Mouse (Mus musculus) liver, embryonic 12.5 days (tissue): Measurements from ENCODE around the gene Mutyh. TPM values are rescaled to one million over a fixed set of nuclear protein-coding genes. Genes with fewer than 3 reads are reported as not detected.

Experiments used
- polyA plus RNA-seq: library from polyadenylated mRNA; unstranded; fragments of >200 nt; fragmentation: Nextera tagmentation; extraction: Ambion mirVana; gene quantifications from 2 replicates; pipeline ENCODE4 v1.2.1, GENCODE M21; 2016

Gene Mutyh
- polyA plus RNA-seq, 1 experiment from 2014 or later = 4.8 TPM

Other genes with a start within 250 kb of the Mutyh start
- 1.5 and 1.9 TPM in 2 replicates for gene Ccdc17, start 211.1 kb upstream of the Mutyh start, polyA plus RNA-seq
- gene Nasp, start 179.8 kb upstream of the Mutyh start, polyA plus RNA-seq = 95.8 and 97.3 TPM in 2 replicates
- 281 and 287 TPM in 2 replicates for gene Akr1a1, start 156.0 kb upstream of the Mutyh start, polyA plus RNA-seq
- 916 and 985 TPM in 2 replicates for gene Prdx1, start 122.2 kb upstream of the Mutyh start, polyA plus RNA-seq
- 17.5 and 18.9 TPM in 2 replicates for gene Mmachc, start 99.3 kb upstream of the Mutyh start, polyA plus RNA-seq
- 17.3 and 17.5 TPM in 2 replicates for gene Ccdc163, start 99.2 kb upstream of the Mutyh start, polyA plus RNA-seq
- gene Tesk2, start 86.8 kb upstream of the Mutyh start, polyA plus RNA-seq = 2.2 and 2.6 TPM in 2 replicates
- gene Toe1, start 83 bp upstream of the Mutyh start, polyA plus RNA-seq = 20.8 and 22.9 TPM in 2 replicates
- 0.49 and 0.75 TPM in 2 replicates for gene Hpdl, start 14.0 kb downstream of the Mutyh start, polyA plus RNA-seq
- 0.10 and 0.15 TPM in 2 replicates for gene Zswim5, start 69.7 kb downstream of the Mutyh start, polyA plus RNA-seq
- 547 and 565 TPM in 2 replicates for gene Urod, start 186.7 kb downstream of the Mutyh start, polyA plus RNA-seq
- gene Hectd3, start 187.6 kb downstream of the Mutyh start, polyA plus RNA-seq = 11.8 TPM in 2 replicates
- gene Eif2b3, start 211.7 kb downstream of the Mutyh start, polyA plus RNA-seq = 55.2 and 55.3 TPM in 2 replicates